Mouse (Mus musculus): Measurements from ENCODE around the gene Ribc2.

DNA sequence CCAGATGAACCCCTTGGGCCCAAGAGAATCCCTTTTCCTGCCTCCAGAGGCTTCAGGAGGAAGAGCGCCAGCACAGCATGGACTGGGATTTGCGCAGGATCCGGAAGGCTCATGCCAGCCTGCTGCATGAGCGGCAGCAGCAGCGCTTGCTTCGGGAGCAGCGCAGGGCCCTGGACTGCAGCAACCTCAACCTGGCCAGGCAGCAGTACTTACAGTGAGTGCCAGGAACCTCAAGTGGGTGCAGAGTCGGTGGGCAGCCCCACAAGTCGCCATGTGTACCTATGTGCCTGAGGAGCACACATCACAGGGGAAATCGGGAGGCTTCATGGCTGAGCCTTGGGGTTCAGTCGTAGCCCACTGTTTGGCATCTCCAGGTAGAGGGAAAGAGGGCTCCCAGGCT, 11.3 kb downstream of the Ribc2 start:
- TF ChIP-seq CTCF (IDR thresholded peaks at IDR 0.05; ENCODE audit: low read depth) (no peak), EP300 (IDR thresholded peaks at IDR 0.05; ENCODE audit: low read depth) (no peak)

Measured in liver, postnatal 0 days (tissue).